ENCODE assay signal across 11 mouse cellular contexts in genomic region chr12:45929001-45929759, GRCm38 (mm10).
DNase-seq lines count a peak whose midpoint lies in the region; ATAC-seq lines count a peak whose summit lies in the region.
"Had no signal": no experiment of that assay in that cellular context is flagged by ENCODE, and none has a peak within 500 bp of the region (broad histone marks: within the 10 kb centered on the region; RNA-seq: fewer than 3 reads in every experiment).

No protein-coding gene starts in this region.

- no peak overlapping the region for H3K4me2 ChIP-seq in neural tube, embryonic 11.5 days (ENCODE audit: low read depth)
- H3K4me2 ChIP-seq in hindbrain, embryonic 14.5 days (replicated peaks), result no peak overlapping the region
- no peak overlapping the region for H3K4me2 ChIP-seq in neural tube, embryonic 14.5 days (ENCODE audit: low read depth, low read length)
- no peak overlapping the region for H3K4me2 ChIP-seq in kidney, embryonic 14.5 days (replicated peaks; ENCODE audit: low read depth, low read length)
- H3K4me2 ChIP-seq: heart, embryonic 11.5 days had no signal

- no peak overlapping the region for H3K9ac ChIP-seq in neural tube, embryonic 11.5 days (ENCODE audit: low read length)
- no peak overlapping the region for H3K9ac ChIP-seq in hindbrain, embryonic 14.5 days
- no peak overlapping the region for H3K9ac ChIP-seq in neural tube, embryonic 14.5 days (replicated peaks; ENCODE audit: low read depth, low read length)
- H3K9ac ChIP-seq in kidney, embryonic 14.5 days (ENCODE audit: low read depth, low read length), result no peak overlapping the region
- H3K9ac ChIP-seq: liver, postnatal 0 days had no signal

- H3K4me1 ChIP-seq in neural tube, embryonic 11.5 days (ENCODE audit: control insufficient read depth, insufficient read depth, low read length), result no peaks in the 10 kb centered on the region
- H3K4me1 ChIP-seq in hindbrain, embryonic 14.5 days (replicated peaks; ENCODE audit: control insufficient read depth, insufficient read depth, low read length), result peaks cover 11% of the 10 kb centered on the region; the same call in 1 of the 2 replicates
- H3K4me1 ChIP-seq in neural tube, embryonic 14.5 days (ENCODE audit: control insufficient read depth, insufficient read depth, low read length), result no peaks in the 10 kb centered on the region
- no peaks in the 10 kb centered on the region for H3K4me1 ChIP-seq in kidney, embryonic 14.5 days (ENCODE audit: control insufficient read depth, insufficient read depth, low read length)

- H3K9me3 ChIP-seq in neural tube, embryonic 11.5 days (ENCODE audit: control insufficient read depth, low read length), result no peaks in the 10 kb centered on the region
- H3K9me3 ChIP-seq in hindbrain, embryonic 14.5 days (ENCODE audit: control insufficient read depth, low read length), result no peaks in the 10 kb centered on the region
- H3K9me3 ChIP-seq in neural tube, embryonic 14.5 days (ENCODE audit: control insufficient read depth, low read length), result no peaks in the 10 kb centered on the region
- no peaks in the 10 kb centered on the region for H3K9me3 ChIP-seq in kidney, embryonic 14.5 days (ENCODE audit: control insufficient read depth, low read length)

- DNase-seq in neural tube, embryonic 11.5 days (ENCODE audit: low spot score), result peak; percentile 15
- DNase-seq in neural tube, embryonic 10.5 days (ENCODE audit: extremely low spot score, low spot score), result no peak
- DNase-seq in cerebellum, postnatal 10 days, result peak; percentile 45 to 49
- peak; percentile 70 for DNase-seq in hindbrain, embryonic 14.5 days (ENCODE audit: low spot score)
- no peak for DNase-seq in kidney, adult 18-20 months
- no peak for DNase-seq in urinary bladder, postnatal 14 days (ENCODE audit: low spot score)
- DNase-seq: liver, postnatal 0 days had no signal

- 85% methylated on average over 7 of the region's 7 CpGs for WGBS in neural tube, embryonic 11.5 days
- 56% methylated on average over 7 of the region's 7 CpGs for WGBS in hindbrain, embryonic 14.5 days
- 72% methylated on average over 7 of the region's 7 CpGs for WGBS in neural tube, embryonic 14.5 days
- 89% methylated on average over 7 of the region's 7 CpGs for WGBS in kidney, embryonic 14.5 days

- H3K4me3 ChIP-seq in neural tube, embryonic 11.5 days (ENCODE audit: low read depth, low read length), result no peak overlapping the region
- no peak overlapping the region for H3K4me3 ChIP-seq in hindbrain, embryonic 14.5 days (replicated peaks; ENCODE audit: low read length)
- H3K4me3 ChIP-seq in neural tube, embryonic 14.5 days (ENCODE audit: low read depth, low read length), result no peak overlapping the region
- H3K4me3 ChIP-seq in kidney, embryonic 14.5 days (ENCODE audit: low read length), result no peak overlapping the region

- no peak overlapping the region for H3K27ac ChIP-seq in neural tube, embryonic 11.5 days (ENCODE audit: low read depth, low read length)
- peak overlapping the region; percentile 81 for H3K27ac ChIP-seq in hindbrain, embryonic 14.5 days
- H3K27ac ChIP-seq in neural tube, embryonic 14.5 days (ENCODE audit: low read depth, low read length), result peak overlapping the region; percentile 41; the same call in 1 of the 2 replicates
- no peak overlapping the region for H3K27ac ChIP-seq in kidney, embryonic 14.5 days (ENCODE audit: low read depth, low read length)
- H3K27ac ChIP-seq: macrophage had no signal

- no peaks in the 10 kb centered on the region for H3K36me3 ChIP-seq in neural tube, embryonic 11.5 days (ENCODE audit: control insufficient read depth, insufficient read depth, low read length)
- H3K36me3 ChIP-seq in hindbrain, embryonic 14.5 days (replicated peaks; ENCODE audit: control insufficient read depth, insufficient read depth), result no peaks in the 10 kb centered on the region
- no peaks in the 10 kb centered on the region for H3K36me3 ChIP-seq in neural tube, embryonic 14.5 days (ENCODE audit: control insufficient read depth, insufficient read depth, low read length)
- no peaks in the 10 kb centered on the region for H3K36me3 ChIP-seq in kidney, embryonic 14.5 days (ENCODE audit: control insufficient read depth, insufficient read depth, low read length)

- 0 out of 2 replicates have a peak, but pooled peaks have one; percentile 27 for ATAC-seq in neural tube, embryonic 11.5 days (ENCODE audit: insufficient read depth, low FRiP score, low TSS enrichment)
- ATAC-seq in hindbrain, embryonic 14.5 days (ENCODE audit: low FRiP score), result peak; percentile 83
- ATAC-seq in neural tube, embryonic 14.5 days (ENCODE audit: low read depth), result 0 out of 2 replicates have a peak, but pooled peaks have one; percentile 58
- ATAC-seq in kidney, embryonic 14.5 days (ENCODE audit: low FRiP score, low TSS enrichment), result no peak
- ATAC-seq: liver, postnatal 0 days had no signal

- no peaks in the 10 kb centered on the region for H3K27me3 ChIP-seq in neural tube, embryonic 11.5 days (ENCODE audit: control insufficient read depth, insufficient read depth, low read length)
- no peaks in the 10 kb centered on the region for H3K27me3 ChIP-seq in hindbrain, embryonic 14.5 days (ENCODE audit: control insufficient read depth, insufficient read depth, low read length)
- no peaks in the 10 kb centered on the region for H3K27me3 ChIP-seq in neural tube, embryonic 14.5 days (ENCODE audit: control insufficient read depth, insufficient read depth, low read length)
- H3K27me3 ChIP-seq in kidney, embryonic 14.5 days (ENCODE audit: control insufficient read depth, insufficient read depth, low read length), result no peaks in the 10 kb centered on the region

Comparison
In these comparisons a context has a peak if more than half of its experiments do, and no peak if none do; other contexts are left out.
1. DNase-seq: peak in neural tube, embryonic 11.5 days (single experiment), cerebellum, postnatal 10 days (2 of 2) and hindbrain, embryonic 14.5 days (single experiment); none in neural tube, embryonic 10.5 days (single experiment), kidney, adult 18-20 months (single experiment) and urinary bladder, postnatal 14 days (single experiment).
2. H3K27ac ChIP-seq: peak in hindbrain, embryonic 14.5 days (single experiment) and neural tube, embryonic 14.5 days (single experiment); none in neural tube, embryonic 11.5 days (single experiment) and kidney, embryonic 14.5 days (single experiment).